Mouse (Mus musculus): ENCODE measurements around the gene Carmil2. TPM values are rescaled to one million over a fixed set of nuclear protein-coding genes. Genes with fewer than 3 reads are reported as not detected.

Gene Carmil2
- polyA plus RNA-seq, 1 experiment from 2014 or later, result 0.45 TPM

- no peak for TF ChIP-seq CTCF (IDR thresholded peaks at IDR 0.05; ENCODE audit: low read depth)
- H3K9me3 ChIP-seq (replicated peaks; ENCODE audit: low read length), result no peaks in the 10 kb centered on the region
- H3K27ac ChIP-seq, result no peak overlapping the region
- no peak overlapping the region for H3K4me3 ChIP-seq (replicated peaks; ENCODE audit: low read depth, low read length)
- DNase-seq (ENCODE audit: low spot score) (no peak), ATAC-seq (replicated peaks; ENCODE audit: low FRiP score, low read depth) (no peak)
- no peaks in the 10 kb centered on the region for H3K27me3 ChIP-seq (ENCODE audit: insufficient read depth, low read length)
- H3K4me1 ChIP-seq (replicated peaks; ENCODE audit: insufficient read depth, low read length), result no peaks in the 10 kb centered on the region
- H3K9ac ChIP-seq (ENCODE audit: low read depth, low read length), result no peak overlapping the region
- H3K4me2 ChIP-seq (ENCODE audit: low read length), result no peak overlapping the region
- 0 out of 2 replicates have a peak, but pooled peaks cover 8% of the 10 kb centered on the region for H3K36me3 ChIP-seq (ENCODE audit: insufficient read depth, low read length)
- WGBS, result 89% methylated on average over 3 of the region's 3 CpGs
Measured at GRCm38 (mm10) chr8:105712286-105712685, 26.2 kb downstream of the Carmil2 start.

GRCm38 (mm10) chr8:105714139-105714538 is 28.1 kb downstream of the Carmil2 start:
- WGBS, result 12% methylated on average over 3 of the region's 3 CpGs
- Histone ChIP-seq H3K4me1 (replicated peaks; ENCODE audit: insufficient read depth, low read length) (no peaks in the 10 kb centered on the region), H3K4me2 (ENCODE audit: low read length) (no peak overlapping the region), H3K27me3 (ENCODE audit: insufficient read depth, low read length) (no peaks in the 10 kb centered on the region), H3K27ac (0 out of 2 replicates have a peak overlapping the region, but pooled peaks have one; percentile 36), H3K36me3 (ENCODE audit: insufficient read depth, low read length) (0 out of 2 replicates have a peak, but pooled peaks cover 8% of the 10 kb centered on the region), H3K4me3 (replicated peaks; ENCODE audit: low read depth, low read length) (no peak overlapping the region), H3K9me3 (replicated peaks; ENCODE audit: low read length) (no peaks in the 10 kb centered on the region), H3K9ac (ENCODE audit: low read depth, low read length) (no peak overlapping the region)
- ATAC-seq (replicated peaks; ENCODE audit: low FRiP score, low read depth) (peak; percentile 40), DNase-seq (ENCODE audit: low spot score) (peak; percentile 95)
- TF ChIP-seq CTCF (IDR thresholded peaks at IDR 0.05; ENCODE audit: low read depth), result peak; percentile 96

- H3K9ac ChIP-seq (ENCODE audit: low read depth, low read length), result no peak overlapping the region
- H3K27ac ChIP-seq, result peak overlapping the region; percentile 36; the same call in 1 of the 2 replicates
- WGBS, result 56% methylated on average over 6 of the region's 6 CpGs
- no peak for DNase-seq (ENCODE audit: low spot score)
- H3K4me2 ChIP-seq (ENCODE audit: low read length), result no peak overlapping the region
- H3K4me3 ChIP-seq (replicated peaks; ENCODE audit: low read depth, low read length), result no peak overlapping the region
- no peaks in the 10 kb centered on the region for H3K4me1 ChIP-seq (replicated peaks; ENCODE audit: insufficient read depth, low read length)
- no peak for ATAC-seq (replicated peaks; ENCODE audit: low FRiP score, low read depth)
- no peaks in the 10 kb centered on the region for H3K27me3 ChIP-seq (ENCODE audit: insufficient read depth, low read length)
- no peaks in the 10 kb centered on the region for H3K9me3 ChIP-seq (replicated peaks; ENCODE audit: low read length)
- TF ChIP-seq CTCF (IDR thresholded peaks at IDR 0.05; ENCODE audit: low read depth), result no peak
- H3K36me3 ChIP-seq (ENCODE audit: insufficient read depth, low read length), result 0 out of 2 replicates have a peak, but pooled peaks cover 8% of the 10 kb centered on the region
Measured at GRCm38 (mm10) chr8:105715042-105715441, 29.0 kb downstream of the Carmil2 start.

DNA sequence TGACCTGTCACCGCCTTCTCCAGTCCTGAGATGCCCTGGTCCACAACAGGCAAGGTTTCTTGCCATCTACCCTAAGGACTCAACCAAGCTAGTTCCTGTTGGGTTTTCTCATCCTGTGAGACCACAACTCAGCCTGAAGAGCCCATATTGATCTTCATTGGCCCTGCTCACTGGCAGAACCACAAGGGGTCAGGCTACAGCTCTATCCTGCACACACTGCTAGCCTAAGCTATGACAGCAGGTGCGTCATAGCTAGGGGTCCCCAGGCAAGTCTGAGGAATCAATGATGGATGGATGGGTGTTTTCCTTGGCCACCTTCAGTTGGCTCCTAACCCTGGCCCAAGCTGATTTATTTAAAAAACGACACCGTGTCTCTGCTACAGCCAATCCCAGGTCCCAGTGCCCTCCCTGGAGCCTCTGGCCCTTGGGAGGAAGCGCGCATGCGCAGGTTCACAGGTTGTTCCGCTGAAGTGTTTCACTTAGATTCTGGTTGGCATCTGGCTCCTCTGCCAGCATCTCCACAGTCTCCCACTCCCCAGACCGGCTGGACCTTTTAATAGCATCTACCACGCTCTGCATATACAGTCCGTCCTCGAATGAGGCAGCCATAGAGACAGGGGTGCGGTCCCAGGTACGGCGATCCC is 30.4 kb downstream of the Carmil2 start:
- TF ChIP-seq CTCF (IDR thresholded peaks at IDR 0.05; ENCODE audit: low read depth), result peak; percentile 19; the same call in 1 of the 2 replicates
- H3K27me3 ChIP-seq (ENCODE audit: insufficient read depth, low read length), result no peaks in the 10 kb centered on the region
- DNase-seq (ENCODE audit: low spot score), result no peak
- 0 out of 2 replicates have a peak, but pooled peaks cover 10% of the 10 kb centered on the region for H3K36me3 ChIP-seq (ENCODE audit: insufficient read depth, low read length)
- no peak overlapping the region for H3K4me3 ChIP-seq (replicated peaks; ENCODE audit: low read depth, low read length)
- H3K9me3 ChIP-seq (replicated peaks; ENCODE audit: low read length), result no peaks in the 10 kb centered on the region
- no peaks in the 10 kb centered on the region for H3K4me1 ChIP-seq (replicated peaks; ENCODE audit: insufficient read depth, low read length)
- WGBS, result 93% methylated on average over 15 of the region's 15 CpGs
- H3K4me2 ChIP-seq (ENCODE audit: low read length), result no peak overlapping the region
- no peak overlapping the region for H3K27ac ChIP-seq
- ATAC-seq (replicated peaks; ENCODE audit: low FRiP score, low read depth), result no peak
- H3K9ac ChIP-seq (ENCODE audit: low read depth, low read length), result no peak overlapping the region

- no peaks in the 10 kb centered on the region for H3K27me3 ChIP-seq (ENCODE audit: insufficient read depth, low read length)
- TF ChIP-seq CTCF (IDR thresholded peaks at IDR 0.05; ENCODE audit: low read depth), result no peak
- no peak for DNase-seq (ENCODE audit: low spot score)
- no peak overlapping the region for H3K27ac ChIP-seq
- no peaks in the 10 kb centered on the region for H3K9me3 ChIP-seq (replicated peaks; ENCODE audit: low read length)
- 81% methylated on average over 4 of the region's 4 CpGs for WGBS
- no peak overlapping the region for H3K9ac ChIP-seq (ENCODE audit: low read depth, low read length)
- no peak for ATAC-seq (replicated peaks; ENCODE audit: low FRiP score, low read depth)
- 0 out of 2 replicates have a peak, but pooled peaks cover 10% of the 10 kb centered on the region for H3K36me3 ChIP-seq (ENCODE audit: insufficient read depth, low read length)
- H3K4me1 ChIP-seq (replicated peaks; ENCODE audit: insufficient read depth, low read length), result no peaks in the 10 kb centered on the region
- no peak overlapping the region for H3K4me3 ChIP-seq (replicated peaks; ENCODE audit: low read depth, low read length)
- H3K4me2 ChIP-seq (ENCODE audit: low read length), result no peak overlapping the region
Measured at GRCm38 (mm10) chr8:105719637-105720036, 33.6 kb downstream of the Carmil2 start.

DNA sequence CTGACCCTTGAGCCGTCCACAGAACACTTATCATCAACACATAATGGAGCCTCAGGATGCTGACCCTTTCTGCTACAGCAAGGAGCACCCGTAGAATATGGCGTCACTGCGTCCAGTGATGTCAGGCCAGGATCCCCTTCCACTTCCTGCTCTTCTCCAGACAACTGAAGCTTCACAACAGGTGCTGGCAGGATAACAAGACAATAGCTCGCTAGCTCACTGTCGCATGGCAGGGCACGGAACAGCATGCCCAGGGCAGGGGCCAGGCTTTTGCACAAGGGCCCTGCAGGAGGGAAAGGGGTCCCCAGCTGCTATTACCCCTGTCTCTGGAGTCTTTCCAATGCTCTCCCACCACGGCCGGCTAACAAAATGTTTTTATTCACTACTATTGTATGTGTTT is 36.8 kb downstream of the Carmil2 start:
- TF ChIP-seq CTCF (IDR thresholded peaks at IDR 0.05; ENCODE audit: low read depth), result no peak
- H3K4me2 ChIP-seq (ENCODE audit: low read length), result no peak overlapping the region
- no peak overlapping the region for H3K27ac ChIP-seq
- H3K9me3 ChIP-seq (replicated peaks; ENCODE audit: low read length), result no peaks in the 10 kb centered on the region
- H3K4me1 ChIP-seq (replicated peaks; ENCODE audit: insufficient read depth, low read length), result 0 out of 2 replicates have a peak, but pooled peaks cover 4% of the 10 kb centered on the region
- no peak overlapping the region for H3K4me3 ChIP-seq (replicated peaks; ENCODE audit: low read depth, low read length)
- H3K9ac ChIP-seq (ENCODE audit: low read depth, low read length), result no peak overlapping the region
- H3K36me3 ChIP-seq (ENCODE audit: insufficient read depth, low read length), result peaks cover 10% of the 10 kb centered on the region; the same call in 1 of the 2 replicates
- no peaks in the 10 kb centered on the region for H3K27me3 ChIP-seq (ENCODE audit: insufficient read depth, low read length)
- no peak for ATAC-seq (replicated peaks; ENCODE audit: low FRiP score, low read depth)
- no peak for DNase-seq (ENCODE audit: low spot score)
- WGBS, result 88% methylated on average over 9 of the region's 9 CpGs
